Mouse (Mus musculus): ENCODE measurements around the gene Armc2. TPM values are rescaled to one million over a fixed set of nuclear protein-coding genes. Genes with fewer than 3 reads are reported as not detected.

The Armc2 gene
- total and polyA plus RNA-seq, 3 experiments = 0.34 to 0.99 (median 0.90) TPM

DNA sequence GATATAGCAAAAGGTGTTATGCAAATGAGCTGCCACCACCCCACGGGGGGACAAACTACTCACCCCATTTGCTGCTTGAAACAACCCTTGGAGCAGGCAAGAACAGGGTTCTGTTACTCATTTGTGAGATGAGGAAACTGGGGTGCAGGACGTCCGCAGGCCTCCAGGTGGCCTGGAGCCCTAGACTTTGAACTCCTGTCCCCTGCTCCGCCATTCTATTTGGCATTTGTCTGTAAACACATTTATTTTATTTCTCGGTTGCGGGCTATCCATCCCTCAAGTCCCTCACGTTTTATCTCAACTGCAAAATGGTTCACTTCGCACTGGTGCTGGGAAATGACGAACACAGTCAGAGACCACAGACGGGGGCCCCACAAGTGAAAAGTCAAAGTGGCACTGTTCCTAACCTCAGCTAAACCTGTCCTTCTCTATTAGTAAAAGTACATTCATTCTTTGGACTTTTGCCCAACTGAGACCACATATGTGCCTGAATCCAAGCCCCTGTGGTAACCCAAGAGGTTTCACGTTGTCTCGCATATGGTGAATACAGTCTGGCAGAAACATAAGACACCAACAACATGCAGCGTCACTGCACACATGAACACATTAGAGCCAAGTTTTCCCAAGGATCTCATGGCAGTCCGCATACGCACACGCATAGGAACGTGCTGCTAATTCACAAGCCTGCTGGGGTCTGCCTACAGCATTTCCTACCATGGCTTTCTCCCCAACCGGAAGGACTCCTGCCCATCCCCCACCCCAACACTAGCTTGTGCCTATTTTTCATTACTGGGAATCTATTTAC is 60.6 kb downstream of the Armc2 start:
- H3K27me3 ChIP-seq (replicated peaks) = no peaks in the 10 kb centered on the region
- peaks cover 5% of the 10 kb centered on the region for H3K9me3 ChIP-seq (replicated peaks; ENCODE audit: low read length)
- no peak overlapping the region for H3K27ac ChIP-seq (ENCODE audit: insufficient read depth, low read depth)
- no peak overlapping the region for H3K4me3 ChIP-seq (replicated peaks in 1 of 3; ENCODE audit: low read depth in 2 of 3, low read length in 2 of 3, poor library complexity in 1 of 3)
- H3K4me1 ChIP-seq (ENCODE audit: control insufficient read depth in 1 of 2, insufficient read depth in 2 of 2) = peaks cover 0 to 37% of the 10 kb centered on the region in 2 experiments; a peak in 2 of 4 replicates
- H3K9ac ChIP-seq (ENCODE audit: insufficient read depth, low read depth) = no peak overlapping the region
- H3K36me3 ChIP-seq (replicated peaks in 1 of 2; ENCODE audit: control insufficient read depth in 1 of 2, insufficient read depth in 1 of 2, low read length in 1 of 2) = peaks cover 0 to 9% of the 10 kb centered on the region in 2 experiments
- in situ Hi-C loops (cut with MboI; ENCODE audit: low pct_ligation_motif_present, low pct_unique_long_range_greater_than_20kb, low sequenced_read_pairs) (loop anchor here (10.0 to 25.0 kb wide), 2 partner anchors 123 to 445 kb away; partner anchors contain the start of gene Cd164), dilution Hi-C loops (cut with MboI; ENCODE audit: extremely low pct_ligation_motif_present, extremely low pct_unique_long_range_greater_than_20kb, low sequenced_read_pairs) (no loop called here)
- TF ChIP-seq ZNF384 (IDR thresholded peaks at IDR 0.05; ENCODE audit: low read depth, low read length) (no peak), MYC (IDR thresholded peaks at IDR 0.05; ENCODE audit: low read depth, low read length) (no peak), HCFC1 (IDR thresholded peaks at IDR 0.05; ENCODE audit: low read depth, low read length) (no peak), ETS1 (conservative IDR thresholded peaks at IDR 0.05; ENCODE audit: low read depth, low read length) (no peak), CHD2 (IDR thresholded peaks at IDR 0.05; ENCODE audit: low read length) (no peak), IRF4 (IDR thresholded peaks at IDR 0.05; ENCODE audit: low read depth, low read length) (no peak), RCOR1 (conservative IDR thresholded peaks at IDR 0.05; ENCODE audit: low read depth, low read length) (no peak), NRF1 (IDR thresholded peaks at IDR 0.05; ENCODE audit: low read depth, low read length) (no peak), KAT2A (IDR thresholded peaks at IDR 0.05; ENCODE audit: insufficient replicate concordance, low read length) (no peak), NELFE (IDR thresholded peaks at IDR 0.05; ENCODE audit: low read depth, low read length) (no peak)
- DNase-seq (ENCODE audit: extremely low read depth) = no peak
- H3K4me2 ChIP-seq (ENCODE audit: insufficient read depth, low read depth, poor library complexity, severe bottlenecking) = no peak overlapping the region
- H3K79me2 ChIP-seq (replicated peaks; ENCODE audit: control insufficient read depth, extremely low read depth, insufficient read depth, poor library complexity, severe bottlenecking) = no peaks in the 10 kb centered on the region

GRCm38 (mm10) chr10:41953528-41953864 is 64.7 kb downstream of the Armc2 start:
- no peaks in the 10 kb centered on the region for H3K9me3 ChIP-seq (replicated peaks; ENCODE audit: low read length)
- peak overlapping the region; percentile 58 for H3K9ac ChIP-seq (ENCODE audit: insufficient read depth, low read depth)
- H3K4me3 ChIP-seq (replicated peaks in 1 of 3; ENCODE audit: low read depth in 2 of 3, low read length in 2 of 3, poor library complexity in 1 of 3) = peak overlapping the region; percentile 53 to 85 (median 68)
- H3K4me2 ChIP-seq (ENCODE audit: insufficient read depth, low read depth, poor library complexity, severe bottlenecking) = peak overlapping the region; percentile 68; the same call in 1 of the 2 replicates
- peak overlapping the region; percentile 4; the same call in 1 of the 2 replicates for H3K27ac ChIP-seq (ENCODE audit: insufficient read depth, low read depth)
- 0 out of 2 replicates have a peak, but pooled peaks have one; percentile 6 for TF ChIP-seq POLR2A (IDR thresholded peaks at IDR 0.05; ENCODE audit: low read depth, low read length)
- no peak for TF ChIP-seq SIN3A (IDR thresholded peaks at IDR 0.05; ENCODE audit: low read length)
- no peaks in the 10 kb centered on the region for H3K79me2 ChIP-seq (replicated peaks; ENCODE audit: control insufficient read depth, extremely low read depth, insufficient read depth, poor library complexity, severe bottlenecking)
- in situ Hi-C loops (cut with MboI; ENCODE audit: low pct_ligation_motif_present, low pct_unique_long_range_greater_than_20kb, low sequenced_read_pairs) = loop anchor here (10.0 to 25.0 kb wide), 2 partner anchors 119 to 441 kb away; partner anchors contain the start of gene Cd164
- DNase-seq (ENCODE audit: extremely low read depth) = no peak
- H3K36me3 ChIP-seq (replicated peaks in 1 of 2; ENCODE audit: control insufficient read depth in 1 of 2, insufficient read depth in 1 of 2, low read length in 1 of 2) = peaks cover 0 to 7% of the 10 kb centered on the region in 2 experiments
- H3K27me3 ChIP-seq (replicated peaks) = no peaks in the 10 kb centered on the region
- peaks cover 0 to 34% of the 10 kb centered on the region in 2 experiments; a peak in 2 of 4 replicates for H3K4me1 ChIP-seq (ENCODE audit: control insufficient read depth in 1 of 2, insufficient read depth in 2 of 2)
- dilution Hi-C loops (cut with MboI; ENCODE audit: extremely low pct_ligation_motif_present, extremely low pct_unique_long_range_greater_than_20kb, low sequenced_read_pairs) = no loop called here

All from CH12.LX (cell line).